Mouse (Mus musculus) MEL (cell line): Measurements from ENCODE around the gene Sost. TPM values are rescaled to one million over a fixed set of nuclear protein-coding genes. Genes with fewer than 3 reads are reported as not detected.

Experiments used
- DNase-seq: peaks from one replicate; pipeline ENCODE4 v3.0.0; 2011; ENCODE audit warnings: low read depth, low spot score
- H3K27ac ChIP-seq: 2 replicates; pipeline ENCODE4 v1.5.1; 2012; ENCODE audit warnings: low read depth, mild to moderate bottlenecking, control low read depth, low read length, moderate library complexity; ENCODE audit not compliant: control insufficient read depth
- H3K27me3 ChIP-seq, 2 experiments: fragments of 150-350 bp in 1 of 2; sonication (generic) in 1 of 2; 2 replicates each; pipeline ENCODE4 v1.6.1; 2012; ENCODE audit warnings: low read length in 2 of 2, mild to moderate bottlenecking in 2 of 2, improper control_type of control experiment in 1 of 2, moderate library complexity in 1 of 2; ENCODE audit not compliant: insufficient read depth in 2 of 2, control insufficient read depth in 1 of 2
- H3K36me3 ChIP-seq, 2 experiments: 2 replicates each; pipeline ENCODE4 v1.6.1; 2012 to 2014; ENCODE audit warnings: low read length in 2 of 2, improper control_type of control experiment in 1 of 2, inconsistent platforms in 1 of 2, mild to moderate bottlenecking in 1 of 2; ENCODE audit not compliant: insufficient read depth in 2 of 2, control insufficient read depth in 1 of 2
- H3K4me1 ChIP-seq, 2 experiments: fragments of 150-350 bp in 1 of 2; sonication (generic) in 1 of 2; 2 replicates each; pipeline ENCODE4 v1.6.1; 2012; ENCODE audit warnings: low read length in 2 of 2, improper control_type of control experiment in 1 of 2, mild to moderate bottlenecking in 1 of 2; ENCODE audit not compliant: insufficient read depth in 2 of 2, control insufficient read depth in 1 of 2
- H3K4me3 ChIP-seq, 2 experiments: fragments of 150-350 bp in 1 of 2; sonication (generic) in 1 of 2; 2 replicates each; pipeline ENCODE4 v1.5.1; 2012; ENCODE audit warnings: low read depth in 2 of 2, low read length in 2 of 2, mild to moderate bottlenecking in 2 of 2, moderate library complexity in 2 of 2, control low read depth in 1 of 2, improper control_type of control experiment in 1 of 2; ENCODE audit not compliant: control insufficient read depth in 1 of 2, insufficient read depth in 1 of 2
- H3K79me2 ChIP-seq: 2 replicates; pipeline ENCODE4 v1.6.1; 2012; ENCODE audit warnings: mild to moderate bottlenecking, low read length, moderate library complexity; ENCODE audit not compliant: control insufficient read depth, poor library complexity, insufficient read depth
- H3K9ac ChIP-seq: 2 replicates; pipeline ENCODE4 v1.6.1; 2012; ENCODE audit warnings: low read depth, mild to moderate bottlenecking, control low read depth, low read length, moderate library complexity; ENCODE audit not compliant: control insufficient read depth, poor library complexity, severe bottlenecking
- H3K9me3 ChIP-seq: fragments of 150-350 bp; sonication (generic); replicated peaks from 2 replicates; pipeline ENCODE4 v1.6.1; 2012; ENCODE audit warnings: mild to moderate bottlenecking, low read length, improper control_type of control experiment, moderate library complexity; ENCODE audit not compliant: insufficient read depth
- CHD2 ChIP-seq: IDR thresholded peaks from 2 replicates; pipeline ENCODE4 v1.6.1; 2011; ENCODE audit warnings: low read length, improper control_type of control experiment
- CTCF ChIP-seq, 3 experiments: IDR thresholded peaks in 2 of 3; conservative IDR thresholded peaks in 1 of 3; 2 replicates each; pipeline ENCODE4 v1.5.1; 2011 to 2012; ENCODE audit warnings: low read length in 3 of 3, low read depth in 2 of 3, mild to moderate bottlenecking in 2 of 3, improper control_type of control experiment in 1 of 3, inconsistent platforms in 1 of 3, mixed read lengths in 1 of 3, moderate library complexity in 1 of 3; ENCODE audit not compliant: control insufficient read depth in 1 of 3, insufficient read depth in 1 of 3, poor library complexity in 1 of 3, severe bottlenecking in 1 of 3
- E2F4 ChIP-seq: IDR thresholded peaks from 2 replicates; pipeline ENCODE4 v1.6.1; 2011; ENCODE audit warnings: low read depth, low read length, improper control_type of control experiment, borderline replicate concordance
- HCFC1 ChIP-seq: IDR thresholded peaks from 2 replicates; pipeline ENCODE4 v1.6.1; 2012; ENCODE audit warnings: low read depth, mild to moderate bottlenecking, inconsistent platforms, low read length, improper control_type of control experiment, moderate library complexity
- MYB ChIP-seq: IDR thresholded peaks from 2 replicates; pipeline ENCODE4 v1.6.1; 2011; ENCODE audit warnings: mild to moderate bottlenecking, low read depth, low read length, improper control_type of control experiment
- MYC ChIP-seq: IDR thresholded peaks from 2 replicates; pipeline ENCODE4 v1.6.1; 2011; ENCODE audit warnings: low read depth, mild to moderate bottlenecking, low read length, improper control_type of control experiment, moderate library complexity
- NELFE ChIP-seq: IDR thresholded peaks from 2 replicates; pipeline ENCODE4 v1.6.1; 2011; ENCODE audit warnings: low read depth, low read length, improper control_type of control experiment
- TAL1 ChIP-seq: IDR thresholded peaks from 2 replicates; pipeline ENCODE4 v1.6.1; 2012; ENCODE audit warnings: mild to moderate bottlenecking, inconsistent platforms, low read length, moderate library complexity, mixed read lengths
- TBP ChIP-seq: IDR thresholded peaks from 2 replicates; pipeline ENCODE4 v1.8.0; 2011; ENCODE audit warnings: low read depth, low read length, improper control_type of control experiment
- TCF12 ChIP-seq: IDR thresholded peaks from 2 replicates; pipeline ENCODE4 v1.6.1; 2014; ENCODE audit warnings: low read depth, mild to moderate bottlenecking, inconsistent platforms, low read length, improper control_type of control experiment, moderate library complexity
- USF2 ChIP-seq, 2 experiments: IDR thresholded peaks; 2 replicates each; pipeline ENCODE4 v1.6.1; 2011 to 2012; ENCODE audit warnings: improper control_type of control experiment in 2 of 2, low read length in 2 of 2, borderline replicate concordance in 1 of 2, inconsistent platforms in 1 of 2, low read depth in 1 of 2, mild to moderate bottlenecking in 1 of 2; ENCODE audit not compliant: insufficient read depth in 1 of 2
- ZC3H11A ChIP-seq: IDR thresholded peaks from 2 replicates; pipeline ENCODE4 v1.6.1; 2012; ENCODE audit warnings: low read depth, mild to moderate bottlenecking, inconsistent platforms, low read length, improper control_type of control experiment
- ZNF384 ChIP-seq: IDR thresholded peaks from 2 replicates; pipeline ENCODE4 v1.6.1; 2012; ENCODE audit warnings: low read depth, mild to moderate bottlenecking, inconsistent platforms, low read length, improper control_type of control experiment
- polyA plus RNA-seq, 2 experiments: library from polyadenylated mRNA; stranded (reverse) in 1 of 2; unstranded in 1 of 2; fragments of >175 nt in 1 of 2; fragments of >200 nt in 1 of 2; gene quantifications; 2 replicates each; pipeline versions ENCODE4 v1.2.1 to v1.2.4; 2012; ENCODE audit warnings: low replicate concordance in 2 of 2, low read depth in 1 of 2; ENCODE audit not compliant: insufficient read length in 2 of 2, insufficient read depth in 1 of 2, missing spikeins in 1 of 2
- total RNA-seq: library from RNA; depleted of rRNA; stranded (reverse); fragments of 300-350 nt; gene quantifications from 2 replicates; pipeline ENCODE4 v1.2.3, GENCODE M21; 2012

Sost gene
- total and polyA plus RNA-seq, 3 experiments: not detected

GRCm38 (mm10) chr11:101972097-101972496 lies 5.3 kb upstream of the Sost start:
- Histone ChIP-seq H3K36me3 (no peaks in the 10 kb centered on the region), H3K4me3 (no peak overlapping the region), H3K79me2 (no peaks in the 10 kb centered on the region), H3K9ac (no peak overlapping the region), H3K4me1 (no peaks in the 10 kb centered on the region), H3K27me3 (no peaks in the 10 kb centered on the region), H3K27ac (no peak overlapping the region), H3K9me3 (no peaks in the 10 kb centered on the region)
- TF ChIP-seq TBP (no peak), TCF12 (no peak), HCFC1 (no peak), USF2 (IDR thresholded peaks at IDR 0.05; ENCODE audit: borderline replicate concordance in 1 of 2, insufficient read depth in 1 of 2, low read depth in 1 of 2, low read length in 2 of 2) (no peak), ZNF384 (no peak), TAL1 (no peak), MYB (no peak), CHD2 (no peak), MYC (no peak), ZC3H11A (no peak)
- DNase-seq: no peak

GRCm38 (mm10) chr11:101971410-101971809 lies 4.6 kb upstream of the Sost start:
- no peaks in the 10 kb centered on the region for H3K36me3 ChIP-seq
- H3K27ac ChIP-seq: no peak overlapping the region
- TF ChIP-seq CTCF (IDR thresholded peaks at IDR 0.05 in 2 of 3, conservative IDR thresholded peaks at IDR 0.05 in 1 of 3; ENCODE audit: control insufficient read depth in 1 of 3, insufficient read depth in 1 of 3, low read depth in 2 of 3, low read length in 3 of 3, poor library complexity in 1 of 3, severe bottlenecking in 1 of 3) (peak; percentile 80 to 89 (median 84)), CHD2 (no peak)
- H3K9me3 ChIP-seq: no peaks in the 10 kb centered on the region
- H3K79me2 ChIP-seq: no peaks in the 10 kb centered on the region
- no peak overlapping the region for H3K9ac ChIP-seq
- H3K27me3 ChIP-seq: no peaks in the 10 kb centered on the region
- H3K4me1 ChIP-seq: no peaks in the 10 kb centered on the region
- DNase-seq: peak; percentile 70
- no peak overlapping the region for H3K4me3 ChIP-seq

DNA sequence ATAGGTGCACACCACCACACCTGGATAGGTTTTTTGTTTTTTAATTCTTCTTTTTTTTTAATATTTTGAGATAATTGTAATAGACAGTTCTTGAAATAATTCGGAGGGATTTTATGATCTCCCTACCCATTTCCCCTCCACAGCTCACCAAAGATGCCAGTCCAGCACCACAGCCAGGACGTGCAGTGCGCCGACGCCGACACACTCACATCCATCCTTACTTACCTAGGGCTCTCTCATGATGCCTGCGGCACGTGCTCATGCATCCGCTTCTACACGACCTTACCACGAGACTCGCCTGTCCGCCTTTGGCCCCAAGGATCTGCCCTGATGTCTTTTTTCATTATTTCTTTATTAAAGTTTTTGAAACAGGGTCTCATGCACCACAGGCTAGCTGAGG lies 3.0 kb upstream of the Sost start:
- Histone ChIP-seq H3K36me3 (no peaks in the 10 kb centered on the region), H3K9ac (no peak overlapping the region), H3K4me3 (no peak overlapping the region), H3K27ac (no peak overlapping the region), H3K4me1 (no peaks in the 10 kb centered on the region), H3K9me3 (no peaks in the 10 kb centered on the region), H3K79me2 (no peaks in the 10 kb centered on the region), H3K27me3 (no peaks in the 10 kb centered on the region)
- DNase-seq: no peak
- TF ChIP-seq NELFE (no peak), E2F4 (no peak)
